Mouse (Mus musculus): ENCODE data around the gene Tacc3.

Tacc3 gene

DNA sequence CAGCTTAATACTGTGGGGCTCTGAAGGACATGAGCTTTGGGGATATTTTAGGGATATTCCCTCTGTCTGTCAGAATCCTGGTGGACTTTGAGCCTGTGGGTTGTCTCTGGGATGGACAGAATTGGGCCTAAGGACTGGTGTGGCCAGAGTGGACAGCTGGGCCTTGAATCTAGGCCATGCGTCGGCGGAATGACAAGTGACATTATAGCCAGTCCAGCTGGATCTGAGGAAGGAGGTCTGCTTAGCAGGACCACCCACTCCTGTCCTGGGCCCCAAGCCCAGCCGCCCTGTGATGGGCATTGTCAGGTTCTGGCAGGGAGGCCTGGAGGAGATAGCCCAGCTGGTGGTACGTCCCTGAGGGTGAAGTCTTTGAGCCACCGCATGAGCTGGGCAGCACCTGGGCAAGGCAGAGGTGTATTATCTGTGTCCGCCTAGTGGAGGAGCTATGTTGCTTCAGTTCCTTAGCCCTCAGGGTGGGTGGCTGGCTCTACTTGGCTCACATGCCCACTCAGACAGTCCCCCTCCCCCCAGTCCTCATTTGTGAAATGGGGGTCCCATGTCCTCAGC, 68.2 kb downstream of the Tacc3 start:
- peak; percentile 55 for DNase-seq

DNA sequence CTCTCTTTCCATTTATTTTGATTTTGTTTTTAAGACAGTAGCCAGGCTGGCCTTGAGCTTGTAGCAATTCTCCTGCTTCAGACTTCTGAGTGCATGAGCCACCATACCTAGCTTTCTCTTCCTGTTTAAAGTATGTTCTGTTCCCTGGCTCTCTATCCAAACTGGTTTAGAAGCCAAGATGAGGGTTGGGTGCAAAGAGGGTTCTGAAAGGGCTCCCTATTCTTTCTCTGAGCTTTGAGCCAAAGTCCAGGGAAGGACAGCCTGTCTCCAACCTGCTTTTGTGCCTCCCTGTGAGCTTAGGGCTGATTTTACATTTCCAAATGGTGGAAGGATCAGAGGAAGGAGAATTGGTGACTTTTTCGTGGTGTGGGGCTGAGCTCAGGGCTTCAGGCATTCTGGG, 69.0 kb downstream of the Tacc3 start:
- peak; percentile 27 for DNase-seq
